Mouse (Mus musculus) stomach, postnatal 0 days (tissue): ENCODE data around the gene Cmah.

Experiments used
- CTCF ChIP-seq: IDR thresholded peaks from 2 replicates; pipeline ENCODE4 v1.5.1; 2016; ENCODE audit warnings: antibody characterized with exemption, low read depth, mild to moderate bottlenecking, moderate library complexity
- EP300 ChIP-seq: optimal IDR thresholded peaks from 2 replicates; pipeline ENCODE3; 2016; ENCODE audit warnings: antibody characterized with exemption

DNA sequence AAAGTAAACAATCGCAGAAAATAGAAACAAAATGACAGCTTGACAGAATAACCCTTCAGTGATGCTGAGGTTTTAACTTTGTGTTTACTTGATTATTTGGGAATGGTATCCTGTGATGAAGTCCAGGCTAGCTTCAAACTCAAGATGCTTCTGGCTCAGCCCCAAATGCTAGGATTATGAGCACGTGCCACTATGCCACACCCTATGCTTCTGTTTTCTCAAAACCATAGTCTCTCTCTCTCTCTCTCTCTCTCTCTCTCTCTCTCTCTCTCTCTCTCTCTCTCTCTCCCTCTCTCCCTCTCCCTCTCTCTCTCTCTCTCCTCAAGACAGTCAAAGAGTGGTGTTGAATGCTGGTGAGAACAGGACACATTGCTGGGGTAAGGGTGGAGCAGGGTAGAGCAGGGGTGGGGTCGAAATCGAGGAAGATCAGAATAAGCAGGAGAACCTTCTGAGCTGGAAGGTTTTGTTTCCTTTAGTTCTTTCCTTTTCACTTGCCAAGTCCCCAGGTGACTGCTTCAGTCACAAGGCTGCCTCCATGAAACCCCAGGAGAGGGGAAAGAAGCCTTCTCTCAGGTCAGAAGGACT, 116.7 kb downstream of the Cmah start:
- TF ChIP-seq CTCF = no peak
- no peak for TF ChIP-seq EP300
